Mouse (Mus musculus) urinary bladder, postnatal 36 days (tissue): ENCODE measurements at regions not wholly inside any gene's neighbourhood (a gene's known extent, or its start where the extent isn't known, plus 50 kb on each side); places are given as distances from the start of the nearest gene placed in this dataset.

Source experiments
- DNase-seq, 2 experiments: peaks; one replicate each; pipeline ENCODE4 v3.0.0; 2022; ENCODE audit warnings: low spot score in 2 of 2, mixed read lengths in 1 of 2

- DNase-seq, result no peak
These were observed 219.8 kb downstream of the Gm9733 start for GRCm38 (mm10) chr3:15112177-15112838.

- DNase-seq, result no peak
These were observed 213.3 kb downstream of the Gm9733 start for GRCm38 (mm10) chr3:15118634-15119356.

DNA sequence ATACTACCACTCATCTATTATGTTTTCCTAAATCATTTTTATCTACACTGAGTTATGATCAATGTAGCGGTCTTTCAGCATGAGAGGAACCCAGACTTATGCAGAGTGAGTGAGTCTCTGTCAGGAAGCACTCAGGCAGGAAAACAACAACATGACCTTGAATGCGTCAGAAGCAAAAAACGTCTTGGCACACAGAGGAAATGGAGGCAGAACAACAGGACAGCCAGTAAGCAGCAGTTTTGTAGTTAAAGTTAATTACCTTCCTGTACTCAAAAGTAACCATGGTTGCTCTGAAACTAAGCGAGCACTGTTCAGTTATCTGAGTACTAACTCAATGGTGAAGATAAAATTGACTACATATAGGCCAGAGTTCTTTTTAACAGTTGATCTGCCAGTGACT lies 205.4 kb downstream of the Gm9733 start:
- no peak for DNase-seq

GRCm38 (mm10) chr3:15128370-15128769 lies 203.7 kb downstream of the Gm9733 start:
- no peak for DNase-seq

DNA sequence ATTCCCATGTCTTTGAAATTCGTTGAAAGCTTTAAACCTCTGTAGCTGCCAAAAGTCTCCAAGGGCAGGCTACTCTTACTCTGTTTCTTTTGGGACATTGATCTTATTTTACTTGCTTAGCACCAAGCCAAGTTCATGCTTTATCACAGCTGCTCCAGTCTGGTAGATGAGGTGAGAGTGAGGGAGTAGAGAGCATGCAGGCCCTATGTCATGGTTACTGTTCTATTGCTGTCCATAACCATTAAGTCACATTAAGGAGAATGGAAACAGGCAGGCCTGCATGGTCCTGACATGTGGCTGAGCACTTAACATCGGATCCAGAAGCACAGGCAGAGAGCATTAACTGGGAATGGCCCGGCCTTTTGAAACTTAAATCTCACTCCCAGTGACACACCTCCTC lies 203.1 kb downstream of the Gm9733 start:
- no peak for DNase-seq

- no peak for DNase-seq
These were observed 202.3 kb downstream of the Gm9733 start for GRCm38 (mm10) chr3:15129729-15130369.

DNA sequence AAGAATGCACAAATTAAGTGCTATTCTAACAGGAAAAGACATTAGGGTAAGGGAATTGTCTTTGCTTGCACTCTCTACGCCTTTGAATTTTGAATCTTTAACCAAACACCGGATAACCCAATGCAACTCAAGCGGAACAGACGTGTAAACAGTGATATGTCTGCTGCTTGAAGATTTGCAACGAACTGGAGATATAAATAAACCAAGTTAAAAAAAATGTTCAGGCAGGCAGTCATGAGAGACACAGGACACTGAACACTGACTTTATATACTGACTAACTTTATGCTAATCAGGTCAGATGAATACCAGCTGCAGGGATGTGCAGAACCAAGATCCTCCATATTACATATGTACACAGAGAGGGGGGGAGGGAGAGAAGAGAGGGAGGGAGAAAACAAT lies 200.0 kb downstream of the Gm9733 start:
- DNase-seq, result no peak

- no peak for DNase-seq
These were observed 192.6 kb downstream of the Gm9733 start for GRCm38 (mm10) chr3:15139550-15139949.

DNA sequence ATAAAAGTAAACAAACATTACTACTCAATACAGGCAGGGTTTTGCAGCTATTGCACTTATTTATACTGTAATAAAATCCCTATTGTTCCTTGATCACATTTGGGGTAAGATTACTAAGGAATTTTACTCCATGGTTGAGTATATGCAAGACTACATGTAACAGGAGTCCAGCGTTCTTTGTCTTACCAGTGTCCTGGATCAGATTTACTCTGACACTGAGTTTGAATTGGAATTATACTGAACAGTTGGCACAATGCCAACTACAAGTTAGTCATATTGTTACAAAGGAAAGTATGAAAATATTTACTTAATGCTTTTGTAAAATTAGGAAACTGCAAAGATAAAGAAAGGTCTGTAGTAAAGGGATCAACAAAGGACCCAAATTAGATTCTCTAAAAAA lies 178.4 kb downstream of the Gm9733 start:
- no peak for DNase-seq

GRCm38 (mm10) chr3:15154153-15154552 lies 177.9 kb downstream of the Gm9733 start:
- DNase-seq, result peak; percentile 2 to 63

GRCm38 (mm10) chr3:15156681-15157080 lies 175.4 kb downstream of the Gm9733 start:
- DNase-seq, result no peak

- no peak for DNase-seq
These were observed 174.3 kb downstream of the Gm9733 start for GRCm38 (mm10) chr3:15157842-15158241.

DNA sequence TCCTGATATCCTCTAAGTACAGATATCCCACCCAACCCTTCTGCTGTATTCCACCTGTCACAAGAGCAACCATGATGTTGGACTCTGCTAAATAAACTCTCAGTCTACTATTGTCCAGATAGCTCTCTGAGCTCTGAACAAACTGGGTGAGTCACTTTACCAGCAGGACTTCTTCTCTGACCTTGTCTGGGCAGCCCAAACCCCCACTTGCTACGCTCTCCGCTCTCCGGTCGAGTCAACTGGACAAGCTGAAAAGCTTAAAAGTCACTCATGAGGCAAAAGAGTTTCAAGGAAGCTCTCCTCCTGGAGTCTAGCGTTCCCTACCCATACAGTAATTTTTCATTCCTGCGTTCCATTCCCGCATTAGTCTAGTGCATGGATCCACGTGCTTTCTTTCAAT lies 173.2 kb downstream of the Gm9733 start:
- no peak for DNase-seq

DNA sequence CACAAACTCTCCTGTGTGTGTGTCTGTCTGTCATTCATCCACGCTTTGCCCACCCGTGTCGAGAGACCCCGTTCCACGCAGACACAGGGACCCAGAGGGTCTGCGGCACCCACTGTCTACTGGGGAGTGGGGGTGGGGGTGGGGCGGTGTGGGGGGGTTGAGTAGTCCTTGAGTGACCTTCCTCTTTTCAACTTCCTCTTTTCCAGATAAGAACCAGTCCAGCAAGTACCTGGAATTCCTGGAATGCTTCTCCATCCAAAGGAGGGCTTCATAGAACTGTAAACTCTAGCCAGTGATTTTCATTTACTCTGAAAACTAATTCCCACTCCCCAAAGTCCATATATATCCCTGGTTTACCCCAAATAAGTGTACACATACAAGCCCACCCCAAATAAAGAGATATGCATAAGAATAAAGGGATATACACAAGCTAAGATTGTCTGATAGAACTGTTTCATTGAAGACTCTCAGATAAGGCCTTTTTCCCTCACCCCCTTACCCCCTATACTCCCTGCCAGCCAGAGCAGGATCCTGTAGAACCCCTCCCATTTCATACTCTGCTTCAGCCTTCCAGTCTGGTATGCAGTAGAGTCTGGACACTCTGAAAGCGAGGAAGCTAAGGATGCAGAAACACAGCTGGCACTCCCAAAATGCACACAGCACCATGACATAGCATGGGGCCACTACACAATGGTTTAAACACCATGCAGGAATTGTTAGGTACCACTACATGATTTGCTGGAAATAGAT lies 172.0 kb downstream of the Gm9733 start:
- no peak for DNase-seq

GRCm38 (mm10) chr3:15175811-15176210 lies 156.3 kb downstream of the Gm9733 start:
- no peak for DNase-seq

DNA sequence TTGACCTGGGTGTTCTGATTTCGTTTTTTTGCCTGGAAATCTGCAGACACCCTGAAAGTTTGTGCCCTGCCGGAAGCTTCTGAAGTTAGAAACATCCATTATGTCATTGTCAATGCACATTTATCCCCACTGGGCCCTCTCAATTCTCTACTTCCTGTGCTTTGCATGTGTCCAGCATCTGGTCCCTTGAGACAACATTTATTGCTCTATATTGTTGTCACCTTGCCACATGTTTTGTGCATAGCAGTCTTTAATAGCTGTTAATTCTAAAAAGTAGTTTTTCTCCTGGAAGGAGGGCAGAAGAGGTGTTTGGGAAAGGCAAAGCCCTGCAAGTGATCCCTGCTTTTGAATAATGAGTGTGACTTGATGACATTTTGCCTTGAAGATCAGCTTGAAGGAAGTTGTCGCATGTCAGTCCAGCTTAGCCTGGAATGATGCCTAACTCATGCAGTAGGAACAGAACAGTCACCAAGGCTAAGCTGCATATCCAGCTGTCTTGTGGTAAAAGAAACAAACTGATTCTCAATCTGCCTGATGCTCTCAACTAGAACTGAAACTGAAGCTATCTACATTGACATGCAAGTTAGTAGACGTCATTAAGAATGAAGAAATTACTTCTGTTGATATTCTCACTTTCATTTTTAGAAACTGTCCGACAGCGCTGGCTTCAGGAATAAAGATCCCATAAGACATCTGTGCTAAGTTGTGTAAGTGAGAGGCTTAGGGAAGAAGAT lies 152.9 kb downstream of the Gm9733 start:
- DNase-seq, result no peak

DNA sequence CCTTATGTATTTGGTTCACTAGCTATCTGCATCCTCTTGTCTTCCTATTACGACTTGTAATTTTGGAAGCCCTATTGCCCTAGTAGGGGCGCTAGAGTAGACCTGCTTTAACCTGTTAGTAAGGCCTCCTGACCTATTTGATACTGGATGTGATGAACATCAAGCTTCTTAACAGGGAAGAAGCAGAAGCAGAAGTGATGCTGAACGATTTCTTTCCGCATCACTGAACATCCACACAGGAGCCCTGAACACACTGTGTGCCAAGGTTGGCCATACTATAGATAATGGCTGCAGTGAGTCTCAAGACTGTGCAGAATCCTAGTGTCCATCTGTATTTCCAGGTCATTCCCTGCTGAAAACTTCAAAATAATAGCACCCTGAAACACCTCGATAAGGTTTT lies 151.0 kb downstream of the Gm9733 start:
- no peak for DNase-seq

GRCm38 (mm10) chr3:15186731-15187130 lies 145.4 kb downstream of the Gm9733 start:
- peak in 1 of 2 experiments; percentile 3 for DNase-seq

DNA sequence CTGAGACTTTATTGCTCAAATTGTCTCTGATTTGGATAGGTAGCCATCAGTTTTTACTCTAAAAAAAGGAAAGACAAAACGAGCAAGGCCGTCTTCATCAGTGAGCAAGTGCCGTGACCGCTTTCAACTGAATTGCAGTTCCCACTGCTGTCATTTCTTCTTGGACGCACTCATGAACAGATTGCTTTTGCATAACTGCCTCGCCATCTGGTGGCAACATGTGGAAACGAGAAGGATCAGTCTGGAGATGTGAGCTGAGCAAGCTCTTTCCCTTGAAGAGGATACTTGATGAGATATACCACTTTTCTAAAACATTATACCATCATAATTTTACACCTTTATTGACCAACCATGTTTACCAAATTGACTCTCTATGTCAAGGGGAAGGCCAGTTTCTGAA lies 137.7 kb downstream of the Gm9733 start:
- peak; percentile 56 to 63 for DNase-seq

DNA sequence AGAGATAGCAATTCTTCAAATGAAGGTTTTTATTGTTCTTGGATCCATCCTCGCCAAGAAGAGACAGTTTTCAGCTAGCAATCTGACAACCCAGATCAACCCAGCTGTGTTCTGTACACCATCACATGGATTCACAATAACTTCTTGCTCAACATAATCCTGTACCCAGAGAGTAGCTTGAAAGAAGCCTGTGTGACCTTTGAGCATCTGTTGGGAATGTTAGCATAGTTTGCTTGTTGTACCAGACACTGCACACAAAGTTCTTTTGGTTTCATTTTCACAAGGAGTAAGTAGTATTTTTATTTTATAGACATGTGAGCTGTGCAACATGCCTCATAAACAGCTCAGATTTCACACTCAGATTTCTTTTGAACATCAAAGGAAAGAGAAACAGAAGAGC lies 136.0 kb downstream of the Gm9733 start:
- peak in 1 of 2 experiments; percentile 1 for DNase-seq

- no peak for DNase-seq
These were observed 134.0 kb downstream of the Gm9733 start for GRCm38 (mm10) chr3:15198086-15198485.

DNA sequence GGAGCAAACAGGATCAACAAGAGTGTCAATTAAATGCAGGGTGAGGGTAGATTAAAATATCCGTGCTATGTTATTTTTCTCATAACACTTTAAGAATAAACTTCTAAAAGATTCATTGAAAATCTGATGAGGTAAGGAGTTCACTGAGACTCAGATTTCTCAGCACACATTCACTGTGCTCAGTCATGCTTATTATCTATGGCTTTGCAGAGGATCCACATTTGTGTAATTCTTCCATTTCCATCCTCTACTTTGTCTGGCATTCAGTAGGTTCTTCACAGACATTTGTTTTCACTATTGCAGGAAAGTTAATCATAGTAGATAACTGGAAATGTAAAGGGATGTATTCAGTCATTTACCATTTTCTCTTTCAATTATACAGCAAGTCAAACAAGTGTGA lies 131.8 kb downstream of the Gm9733 start:
- no peak for DNase-seq
